ENCODE assay signal across 9 mouse cellular contexts in genomic region chr2:52860111-52860775, GRCm38 (mm10). TPM values are rescaled to one million over a fixed set of nuclear protein-coding genes. Genes with fewer than 3 reads are reported as not detected.
DNase-seq lines count a peak whose midpoint lies in the region; ATAC-seq lines count a peak whose summit lies in the region.
"Had no signal": no experiment of that assay in that cellular context is flagged by ENCODE, and none has a peak within 500 bp of the region (broad histone marks: within the 10 kb centered on the region; RNA-seq: fewer than 3 reads in every experiment).

No protein-coding gene starts in this region.

- ATAC-seq in midbrain, embryonic 14.5 days (ENCODE audit: low FRiP score, low TSS enrichment) = no peak

- H3K4me3 ChIP-seq in hindbrain, embryonic 10.5 days = peak overlapping the region; percentile 93
- peak overlapping the region; percentile 85 for H3K4me3 ChIP-seq in midbrain, embryonic 14.5 days (replicated peaks; ENCODE audit: low read depth, low read length)

- peaks cover 6% of the 10 kb centered on the region; the same call in 1 of the 2 replicates for H3K27me3 ChIP-seq in hindbrain, embryonic 10.5 days (ENCODE audit: insufficient read depth, poor library complexity, severe bottlenecking)
- H3K27me3 ChIP-seq in midbrain, embryonic 14.5 days (ENCODE audit: control insufficient read depth, insufficient read depth, low read length) = no peaks in the 10 kb centered on the region

- H3K9me3 ChIP-seq in hindbrain, embryonic 10.5 days = no peaks in the 10 kb centered on the region
- H3K9me3 ChIP-seq in midbrain, embryonic 14.5 days (ENCODE audit: control insufficient read depth, low read length) = no peaks in the 10 kb centered on the region

- 30% methylated on average over 8 of the region's 8 CpGs for WGBS in hindbrain, embryonic 10.5 days
- WGBS in midbrain, embryonic 14.5 days = 23% methylated on average over 8 of the region's 8 CpGs

- intact Hi-C loops in heart, postnatal 25 days (cut with DNase I) = loop anchor here (5.0 kb wide), 1 partner anchor 67 kb away; no protein-coding TSS in a partner anchor

- H3K4me2 ChIP-seq in midbrain, embryonic 14.5 days (ENCODE audit: low read length) = peak overlapping the region; percentile 95

- peak; percentile 45 for DNase-seq in heart, adult 11 months
- no peak for DNase-seq in heart, postnatal 25 days (ENCODE audit: low spot score)
- peak; percentile 62 for DNase-seq in NIH3T3 (ENCODE audit: low read depth)
- DNase-seq in hindbrain, embryonic 10.5 days (ENCODE audit: low spot score) = no peak
- peak; percentile 31 for DNase-seq in midbrain, embryonic 14.5 days
- DNase-seq in right cerebral cortex, postnatal 25 days = no peak
- no peak for DNase-seq in urinary bladder, postnatal 14 days (ENCODE audit: low spot score)
- DNase-seq in thymus, postnatal 25 days = no peak
- DNase-seq: liver had no signal

- H3K27ac ChIP-seq in hindbrain, embryonic 10.5 days = peak overlapping the region; percentile 96; the same call in 1 of the 2 replicates
- no peak overlapping the region for H3K27ac ChIP-seq in midbrain, embryonic 14.5 days (replicated peaks; ENCODE audit: low read depth, low read length)

- peaks cover 9% of the 10 kb centered on the region for H3K36me3 ChIP-seq in hindbrain, embryonic 10.5 days
- H3K36me3 ChIP-seq in midbrain, embryonic 14.5 days (ENCODE audit: control insufficient read depth, insufficient read depth, low read length) = no peaks in the 10 kb centered on the region

- peaks cover 45% of the 10 kb centered on the region for H3K4me1 ChIP-seq in hindbrain, embryonic 10.5 days (replicated peaks)
- peaks cover 32% of the 10 kb centered on the region for H3K4me1 ChIP-seq in midbrain, embryonic 14.5 days (ENCODE audit: control insufficient read depth, insufficient read depth, low read length)

- peak overlapping the region; percentile 79 for H3K9ac ChIP-seq in midbrain, embryonic 14.5 days (replicated peaks; ENCODE audit: low read length)

RNA-seq across cellular contexts. Expression of gene Fmnl2, which starts 2.6 kb away (rescaled TPM):
- total RNA-seq in heart, postnatal 25 days (2021) = 1 to 10 TPM; 5.7 to 7.2 TPM
- 5.7 and 6.6 TPM in 2 replicates for polyA plus RNA-seq in hindbrain, embryonic 10.5 days (2016; fragmentation: Nextera tagmentation; extraction: Ambion mirVana)
- 17.2 and 18.1 TPM in 2 replicates for polyA plus RNA-seq in midbrain, embryonic 14.5 days (2014; fragmentation: Nextera tagmentation; extraction: Ambion mirVana)

Comparison
In these comparisons a context has a peak if more than half of its experiments do, and no peak if none do; other contexts are left out.
1. DNase-seq: peak in heart, adult 11 months (single experiment), NIH3T3 (single experiment) and midbrain, embryonic 14.5 days (single experiment); none in heart, postnatal 25 days (single experiment), hindbrain, embryonic 10.5 days (single experiment), right cerebral cortex, postnatal 25 days (single experiment), urinary bladder, postnatal 14 days (single experiment) and thymus, postnatal 25 days (single experiment).